ENCODE assay signal across 8 mouse cellular contexts in the genomic region with DNA sequence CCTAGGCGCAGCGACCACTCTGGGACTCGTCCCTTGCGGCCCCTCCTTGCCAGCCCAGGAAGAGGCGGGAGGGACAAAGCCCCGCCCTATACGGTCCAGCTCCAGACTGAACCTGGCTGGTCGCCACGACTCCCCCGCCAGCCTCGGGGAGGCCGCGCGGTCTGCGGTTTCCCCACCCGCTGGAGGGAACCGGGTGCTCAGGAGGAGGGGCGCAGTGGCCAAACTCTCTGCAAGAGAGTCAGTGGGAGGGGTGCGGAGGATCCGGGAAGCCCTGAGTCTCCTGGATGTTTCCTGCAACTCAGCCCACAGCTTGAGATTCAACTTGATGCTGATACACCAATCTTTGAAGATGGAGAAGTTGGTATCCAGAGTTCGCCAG. TPM values are rescaled to one million over a fixed set of nuclear protein-coding genes. Genes with fewer than 3 reads are reported as not detected.
A peak's percentile ranks its signal among the peaks of the same experiment; 100 is the strongest.
DNase-seq lines count a peak whose midpoint lies in the region; ATAC-seq and TF ChIP-seq lines count a peak whose summit lies in the region.

No protein-coding gene starts in this region.

- TF ChIP-seq POLR2A in spleen, adult 2 months (IDR thresholded peaks at IDR 0.05; ENCODE audit: low read depth, low read length), result no peak

- peaks cover 4% of the 10 kb centered on the region; the same call in 1 of the 2 replicates for H3K4me1 ChIP-seq in spleen, adult 2 months (ENCODE audit: control insufficient read depth, insufficient read depth, insufficient read length)
- H3K4me1 ChIP-seq in embryonic facial prominence, embryonic 13.5 days, result peaks cover 44% of the 10 kb centered on the region
- H3K4me1 ChIP-seq in heart, embryonic 12.5 days (replicated peaks), result peaks cover 31% of the 10 kb centered on the region
- H3K4me1 ChIP-seq in kidney, embryonic 15.5 days, result peaks cover 57% of the 10 kb centered on the region

- peak overlapping the region; percentile 12; the same call in 1 of the 2 replicates for H3K4me3 ChIP-seq in spleen, adult 2 months (ENCODE audit: extremely low read depth, insufficient read depth, insufficient read length)
- H3K4me3 ChIP-seq in embryonic facial prominence, embryonic 13.5 days, result peak overlapping the region; percentile 62
- H3K4me3 ChIP-seq in heart, embryonic 12.5 days, result peak overlapping the region; percentile 64
- peak overlapping the region; percentile 64 for H3K4me3 ChIP-seq in kidney, embryonic 15.5 days (replicated peaks)

- H3K4me2 ChIP-seq in embryonic facial prominence, embryonic 13.5 days, result peak overlapping the region; percentile 94
- H3K4me2 ChIP-seq in heart, embryonic 12.5 days, result peak overlapping the region; percentile 97
- H3K4me2 ChIP-seq in kidney, embryonic 15.5 days, result peak overlapping the region; percentile 98

- peaks cover 6% of the 10 kb centered on the region; the same call in 1 of the 2 replicates for H3K27me3 ChIP-seq in spleen, adult 2 months (ENCODE audit: control insufficient read depth, insufficient read depth, low read length)
- peaks cover 79% of the 10 kb centered on the region for H3K27me3 ChIP-seq in embryonic facial prominence, embryonic 13.5 days
- H3K27me3 ChIP-seq in heart, embryonic 12.5 days (replicated peaks), result peaks cover 79% of the 10 kb centered on the region
- peaks cover 71% of the 10 kb centered on the region for H3K27me3 ChIP-seq in kidney, embryonic 15.5 days

- 2% methylated on average over 21 of the region's 21 CpGs for WGBS in spleen, adult 2 months
- WGBS in embryonic facial prominence, embryonic 13.5 days, result under 1% methylated on average over 21 of the region's 21 CpGs
- WGBS in heart, embryonic 12.5 days, result under 1% methylated on average over 21 of the region's 21 CpGs
- WGBS in kidney, embryonic 15.5 days, result under 1% methylated on average over 21 of the region's 21 CpGs

- no peak overlapping the region for H3K27ac ChIP-seq in spleen, adult 2 months (ENCODE audit: insufficient read depth, low read length)
- H3K27ac ChIP-seq in embryonic facial prominence, embryonic 13.5 days, result peak overlapping the region; percentile 78
- H3K27ac ChIP-seq in heart, embryonic 12.5 days (ENCODE audit: poor library complexity, severe bottlenecking), result no peak overlapping the region
- H3K27ac ChIP-seq in kidney, embryonic 15.5 days, result peak overlapping the region; percentile 63

- DNase-seq in spleen, adult 2 months (ENCODE audit: low read depth in 1 of 2, low spot score in 2 of 2), result peak in 1 of 2 experiments; percentile 14
- DNase-seq in spleen, postnatal 4 days (ENCODE audit: low spot score in 2 of 2), result no peak
- peak; percentile 89 for DNase-seq in lung, postnatal 10 days
- DNase-seq in ovary, postnatal 36 days (ENCODE audit: low spot score), result peak; percentile 90
- DNase-seq in B cell, adult 2 months, result no peak

- TF ChIP-seq CTCF in spleen, adult 2 months (IDR thresholded peaks at IDR 0.05; ENCODE audit: extremely low read depth, insufficient read depth, insufficient read length, insufficient replicate concordance), result no peak

- H3K9me3 ChIP-seq in embryonic facial prominence, embryonic 13.5 days, result no peaks in the 10 kb centered on the region
- H3K9me3 ChIP-seq in heart, embryonic 12.5 days (replicated peaks), result no peaks in the 10 kb centered on the region
- no peaks in the 10 kb centered on the region for H3K9me3 ChIP-seq in kidney, embryonic 15.5 days (replicated peaks)

- no peaks in the 10 kb centered on the region for H3K36me3 ChIP-seq in spleen, adult 2 months (ENCODE audit: control insufficient read depth, insufficient read depth, low read length)
- H3K36me3 ChIP-seq in embryonic facial prominence, embryonic 13.5 days, result no peaks in the 10 kb centered on the region
- H3K36me3 ChIP-seq in heart, embryonic 12.5 days, result no peaks in the 10 kb centered on the region
- H3K36me3 ChIP-seq in kidney, embryonic 15.5 days, result no peaks in the 10 kb centered on the region

- H3K9ac ChIP-seq in embryonic facial prominence, embryonic 13.5 days, result peak overlapping the region; percentile 73
- H3K9ac ChIP-seq in heart, embryonic 12.5 days, result peak overlapping the region; percentile 64
- peak overlapping the region; percentile 41 for H3K9ac ChIP-seq in kidney, embryonic 15.5 days

- ATAC-seq in embryonic facial prominence, embryonic 13.5 days (ENCODE audit: insufficient number of reproducible peaks, insufficient read depth, low FRiP score, low TSS enrichment, low read depth), result peak; percentile 86
- peak; percentile 83 for ATAC-seq in heart, embryonic 12.5 days (ENCODE audit: insufficient number of reproducible peaks, low FRiP score)
- peak; percentile 91 for ATAC-seq in kidney, embryonic 15.5 days (replicated peaks; ENCODE audit: low FRiP score)

RNA-seq across cellular contexts. Expression of a gene that starts 38.2 kb away (rescaled TPM):
- 7.8 and 8.3 TPM in 2 replicates for polyA plus RNA-seq in spleen, adult 2 months (2012; rRNA removed)
- polyA plus RNA-seq in embryonic facial prominence, embryonic 13.5 days (2015; fragmentation: Nextera tagmentation; extraction: Ambion mirVana), result 31.9 and 34.8 TPM in 2 replicates
- polyA plus RNA-seq in heart, embryonic 12.5 days (2016; fragmentation: Nextera tagmentation; extraction: Ambion mirVana), result 26.2 and 29.0 TPM in 2 replicates
- polyA plus RNA-seq in kidney, embryonic 15.5 days (2015; fragmentation: Nextera tagmentation; extraction: Ambion mirVana), result 26.7 and 34.9 TPM in 2 replicates

RNA-seq across cellular contexts. Expression of a gene that starts 39.4 kb away (rescaled TPM):
- polyA plus RNA-seq in spleen, adult 2 months (2012; rRNA removed), result 2.3 and 4.2 TPM in 2 replicates
- polyA plus RNA-seq in embryonic facial prominence, embryonic 13.5 days (2015; fragmentation: Nextera tagmentation; extraction: Ambion mirVana), result 2.4 and 3.0 TPM in 2 replicates
- polyA plus RNA-seq in heart, embryonic 12.5 days (2016; fragmentation: Nextera tagmentation; extraction: Ambion mirVana), result 1.2 TPM in 2 replicates
- 3.5 and 4.0 TPM in 2 replicates for polyA plus RNA-seq in kidney, embryonic 15.5 days (2015; fragmentation: Nextera tagmentation; extraction: Ambion mirVana)

RNA-seq across cellular contexts. Expression of a gene that starts 57.5 kb away (rescaled TPM):
- polyA plus RNA-seq in spleen, adult 2 months (2012; rRNA removed), result 0.32 and 0.34 TPM in 2 replicates
- polyA plus RNA-seq in embryonic facial prominence, embryonic 13.5 days (2015; fragmentation: Nextera tagmentation; extraction: Ambion mirVana), result 0.12 and 0.13 TPM in 2 replicates
- 0.44 and 0.45 TPM in 2 replicates for polyA plus RNA-seq in heart, embryonic 12.5 days (2016; fragmentation: Nextera tagmentation; extraction: Ambion mirVana)
- polyA plus RNA-seq in kidney, embryonic 15.5 days (2015; fragmentation: Nextera tagmentation; extraction: Ambion mirVana), result 0.30 TPM in 2 replicates

RNA-seq across cellular contexts. Expression of a gene that starts 58.7 kb away (rescaled TPM):
- 0.28 and 0.39 TPM in 2 replicates for polyA plus RNA-seq in spleen, adult 2 months (2012; rRNA removed)
- polyA plus RNA-seq in embryonic facial prominence, embryonic 13.5 days (2015; fragmentation: Nextera tagmentation; extraction: Ambion mirVana), result 2.9 and 3.0 TPM in 2 replicates
- 0.19 and 0.21 TPM in 2 replicates for polyA plus RNA-seq in heart, embryonic 12.5 days (2016; fragmentation: Nextera tagmentation; extraction: Ambion mirVana)
- 2.0 and 2.2 TPM in 2 replicates for polyA plus RNA-seq in kidney, embryonic 15.5 days (2015; fragmentation: Nextera tagmentation; extraction: Ambion mirVana)

Comparison
In these comparisons a context has a peak if more than half of its experiments do, and no peak if none do; other contexts are left out.
1. DNase-seq: peak in lung, postnatal 10 days (single experiment) and ovary, postnatal 36 days (single experiment); none in spleen, postnatal 4 days (0 of 2) and B cell, adult 2 months (0 of 2).
2. H3K27ac ChIP-seq: peak in embryonic facial prominence, embryonic 13.5 days (single experiment) and kidney, embryonic 15.5 days (single experiment); none in spleen, adult 2 months (single experiment) and heart, embryonic 12.5 days (single experiment).
3. H3K4me3 ChIP-seq: peak in every context shown above with its lines; median percentile 64 in heart, embryonic 12.5 days; 64 in kidney, embryonic 15.5 days; 62 in embryonic facial prominence, embryonic 13.5 days; 12 in spleen, adult 2 months.
4. Peak in every context shown above with its lines, with median percentiles within 50 percentile points of each other: ATAC-seq, H3K4me2 ChIP-seq and H3K9ac ChIP-seq.